Mouse (Mus musculus) embryonic facial prominence, embryonic 13.5 days (tissue): ENCODE data around the gene H2-T23. TPM values are rescaled to one million over a fixed set of nuclear protein-coding genes. Genes with fewer than 3 reads are reported as not detected.

Source experiments
- polyA plus RNA-seq: library from polyadenylated mRNA; unstranded; fragments of >200 nt; fragmentation: Nextera tagmentation; extraction: Ambion mirVana; gene quantifications from 2 replicates; pipeline ENCODE4 v1.2.1, GENCODE M21; 2015

Gene H2-T23
- polyA plus RNA-seq, 1 experiment from 2014 or later: 18.8 TPM

Other genes with a start within 250 kb of the H2-T23 start
- 20.1 and 27.7 TPM in 2 replicates for gene Ier3, start 211.2 kb downstream of the H2-T23 start, polyA plus RNA-seq
- 61.0 and 67.2 TPM in 2 replicates for gene Flot1, start 209.6 kb downstream of the H2-T23 start, polyA plus RNA-seq
- gene Tubb5, start 194.5 kb downstream of the H2-T23 start, polyA plus RNA-seq: 1,166 and 1,221 TPM in 2 replicates
- gene Mdc1, start 191.3 kb downstream of the H2-T23 start, polyA plus RNA-seq: 15.7 and 21.0 TPM in 2 replicates
- gene Nrm, start 171.5 kb downstream of the H2-T23 start, polyA plus RNA-seq: 49.0 and 53.5 TPM in 2 replicates
- gene Ppp1r18, start 167.3 kb downstream of the H2-T23 start, polyA plus RNA-seq: 23.7 and 25.4 TPM in 2 replicates
- 40.9 and 53.5 TPM in 2 replicates for gene Dhx16, start 153.0 kb downstream of the H2-T23 start, polyA plus RNA-seq
- gene 2310061I04Rik, start 135.4 kb downstream of the H2-T23 start, polyA plus RNA-seq: 24.7 and 30.1 TPM in 2 replicates
- 136 and 151 TPM in 2 replicates for gene Atat1, start 122.8 kb downstream of the H2-T23 start, polyA plus RNA-seq
- gene Mrps18b, start 116.5 kb downstream of the H2-T23 start, polyA plus RNA-seq: 60.2 and 69.9 TPM in 2 replicates
- 40.1 and 44.3 TPM in 2 replicates for gene Ppp1r10, start 116.4 kb downstream of the H2-T23 start, polyA plus RNA-seq
- 109 and 110 TPM in 2 replicates for gene Abcf1, start 63.1 kb downstream of the H2-T23 start, polyA plus RNA-seq
- gene Gnl1, start 53.0 kb downstream of the H2-T23 start, polyA plus RNA-seq: 56.3 and 64.8 TPM in 2 replicates
- 44.4 and 56.9 TPM in 2 replicates for gene Prr3, start 52.6 kb downstream of the H2-T23 start, polyA plus RNA-seq
- gene H2-T24, start 12.3 kb downstream of the H2-T23 start, polyA plus RNA-seq: 3.9 and 4.3 TPM in 2 replicates
- gene H2-T22, start 9.9 kb upstream of the H2-T23 start, polyA plus RNA-seq: 20.1 and 21.0 TPM in 2 replicates
- gene Gm6034, start 10.1 kb upstream of the H2-T23 start, polyA plus RNA-seq: not detected in 2 replicates
- not detected in 2 replicates for gene Gm11127, start 25.5 kb upstream of the H2-T23 start, polyA plus RNA-seq
- not detected in 2 replicates for gene Gm19684, start 88.8 kb upstream of the H2-T23 start, polyA plus RNA-seq
- gene Gm7030, start 96.6 kb upstream of the H2-T23 start, polyA plus RNA-seq: not detected in 2 replicates
- gene Gm8909, start 135.7 kb upstream of the H2-T23 start, polyA plus RNA-seq: 0.26 TPM in 1 of 2 replicates, not detected in the other
- 0.80 TPM in 1 of 2 replicates, not detected in the other for gene H2-T3, start 157.4 kb upstream of the H2-T23 start, polyA plus RNA-seq
- 92.3 and 118 TPM in 2 replicates for gene Rpp21, start 225.2 kb upstream of the H2-T23 start, polyA plus RNA-seq
- gene Trim39, start 239.4 kb upstream of the H2-T23 start, polyA plus RNA-seq: 22.4 and 25.4 TPM in 2 replicates